Mouse (Mus musculus): ENCODE data around the gene Dmc1.

Gene Dmc1

GRCm38 (mm10) chr15:79562417-79562816 lies 42.5 kb downstream of the Dmc1 start:
- DNase-seq (ENCODE audit: low read depth): no peak

GRCm38 (mm10) chr15:79559649-79560048 lies 45.3 kb downstream of the Dmc1 start:
- no peak for DNase-seq (ENCODE audit: low read depth)

GRCm38 (mm10) chr15:79552566-79552965 lies 52.3 kb downstream of the Dmc1 start:
- DNase-seq (ENCODE audit: low read depth): no peak

GRCm38 (mm10) chr15:79548226-79548625 lies 56.7 kb downstream of the Dmc1 start:
- DNase-seq (ENCODE audit: low read depth): no peak

- no peak for DNase-seq (ENCODE audit: low read depth)
Observed at GRCm38 (mm10) chr15:79547289-79547820, 57.6 kb downstream of the Dmc1 start.

GRCm38 (mm10) chr15:79546410-79547288 lies 58.3 kb downstream of the Dmc1 start, which contains the start of gene Ddx17:
Gene Ddx17 (minus strand): TSS chr15:79546741.
- DNase-seq (ENCODE audit: low read depth): peak; percentile 98

GRCm38 (mm10) chr15:79545921-79546399 lies 58.9 kb downstream of the Dmc1 start:
- no peak for DNase-seq (ENCODE audit: low read depth)

- no peak for DNase-seq (ENCODE audit: low read depth)
Observed at GRCm38 (mm10) chr15:79545496-79545895, 59.4 kb downstream of the Dmc1 start.

GRCm38 (mm10) chr15:79543968-79544367 lies 60.9 kb downstream of the Dmc1 start:
- DNase-seq (ENCODE audit: low read depth): no peak

GRCm38 (mm10) chr15:79533796-79534195 lies 71.1 kb downstream of the Dmc1 start:
- no peak for DNase-seq (ENCODE audit: low read depth)

GRCm38 (mm10) chr15:79529935-79530334 lies 75.0 kb downstream of the Dmc1 start:
- no peak for DNase-seq (ENCODE audit: low read depth)

- no peak for DNase-seq (ENCODE audit: low read depth)
Observed at GRCm38 (mm10) chr15:79527991-79528639, 76.8 kb downstream of the Dmc1 start.

- DNase-seq (ENCODE audit: low read depth): no peak
Observed at GRCm38 (mm10) chr15:79527192-79527591, 77.7 kb downstream of the Dmc1 start.

- DNase-seq (ENCODE audit: low read depth): no peak
Observed at GRCm38 (mm10) chr15:79525979-79526768, 78.7 kb downstream of the Dmc1 start.

GRCm38 (mm10) chr15:79525564-79525963 lies 79.3 kb downstream of the Dmc1 start:
- DNase-seq (ENCODE audit: low read depth): no peak

- DNase-seq (ENCODE audit: low read depth): no peak
Observed at GRCm38 (mm10) chr15:79519400-79520220, 85.3 kb downstream of the Dmc1 start.

GRCm38 (mm10) chr15:79518571-79518970 lies 86.3 kb downstream of the Dmc1 start:
- no peak for DNase-seq (ENCODE audit: low read depth)

- no peak for DNase-seq (ENCODE audit: low read depth)
Observed at GRCm38 (mm10) chr15:79517710-79518109, 87.2 kb downstream of the Dmc1 start.

GRCm38 (mm10) chr15:79516171-79517096 lies 88.5 kb downstream of the Dmc1 start, which contains the start of gene Kdelr3:
Gene Kdelr3 (plus strand): TSS chr15:79516411.
- peak; percentile 66 for DNase-seq (ENCODE audit: low read depth)

- DNase-seq (ENCODE audit: low read depth): no peak
Observed at GRCm38 (mm10) chr15:79513940-79514339, 91.0 kb downstream of the Dmc1 start.
